Mouse (Mus musculus) lung, postnatal 14 days (tissue): Measurements from ENCODE around the gene Necap2.
A peak's percentile ranks its signal among the peaks of the same experiment; 100 is the strongest.

Source experiments
- DNase-seq: peaks from one replicate; pipeline ENCODE4 v3.0.0; 2021

The Necap2 gene

GRCm38 (mm10) chr4:141073661-141074060 is 4.5 kb downstream of the Necap2 start:
- DNase-seq, result peak; percentile 63

GRCm38 (mm10) chr4:141072502-141072901 is 5.7 kb downstream of the Necap2 start:
- DNase-seq, result no peak

- peak; percentile 69 for DNase-seq
These were observed 8.4 kb downstream of the Necap2 start for GRCm38 (mm10) chr4:141069731-141070130.

- DNase-seq, result no peak
These were observed 9.5 kb downstream of the Necap2 start for GRCm38 (mm10) chr4:141068655-141069054.

GRCm38 (mm10) chr4:141067516-141068046 is 10.6 kb downstream of the Necap2 start:
- no peak for DNase-seq

- peak; percentile 63 for DNase-seq
These were observed 11.2 kb downstream of the Necap2 start for GRCm38 (mm10) chr4:141066709-141067515.

GRCm38 (mm10) chr4:141065123-141065522 is 13.0 kb downstream of the Necap2 start:
- peak; percentile 88 for DNase-seq

- no peak for DNase-seq
These were observed 14.0 kb downstream of the Necap2 start for GRCm38 (mm10) chr4:141064104-141064659.

GRCm38 (mm10) chr4:141060426-141061301 is 17.5 kb downstream of the Necap2 start, which contains the start of gene Crocc:
Gene Crocc, minus strand, starts transcription at chr4:141060550.
- DNase-seq, result peak; percentile 100

- no peak for DNase-seq
These were observed 18.3 kb downstream of the Necap2 start for GRCm38 (mm10) chr4:141059616-141060425.

- no peak for DNase-seq
These were observed 19.3 kb downstream of the Necap2 start for GRCm38 (mm10) chr4:141058835-141059234.

GRCm38 (mm10) chr4:141056970-141057369 is 21.2 kb downstream of the Necap2 start:
- DNase-seq, result no peak

GRCm38 (mm10) chr4:141053568-141054161 is 24.5 kb downstream of the Necap2 start:
- DNase-seq, result no peak

GRCm38 (mm10) chr4:141053138-141053537 is 25.0 kb downstream of the Necap2 start:
- no peak for DNase-seq

- DNase-seq, result no peak
These were observed 25.7 kb downstream of the Necap2 start for GRCm38 (mm10) chr4:141052442-141052841.

- no peak for DNase-seq
These were observed 28.7 kb downstream of the Necap2 start for GRCm38 (mm10) chr4:141049476-141049835.

GRCm38 (mm10) chr4:141048810-141049475 is 29.2 kb downstream of the Necap2 start:
- no peak for DNase-seq

GRCm38 (mm10) chr4:141044816-141045215 is 33.3 kb downstream of the Necap2 start:
- DNase-seq, result peak; percentile 78

GRCm38 (mm10) chr4:141041117-141041516 is 37.0 kb downstream of the Necap2 start:
- DNase-seq, result no peak

- DNase-seq, result peak; percentile 61
These were observed 44.3 kb downstream of the Necap2 start for GRCm38 (mm10) chr4:141033606-141034549.
